Mouse (Mus musculus) hindbrain, postnatal 0 days (tissue): Measurements from ENCODE around the gene Rbm6. TPM values are rescaled to one million over a fixed set of nuclear protein-coding genes. Genes with fewer than 3 reads are reported as not detected.

Experiments
- ATAC-seq: fragments of 200-750 bp; cut with Nextera tagmentation; 2 replicates; pipeline ENCODE4 v1.8.0; 2017; ENCODE audit warnings: mild to moderate bottlenecking, moderate TSS enrichment, moderate library complexity
- DNase-seq: peaks from one replicate; pipeline ENCODE4 v3.0.0-alpha.2; 2015; ENCODE audit warnings: low spot score
- H3K27ac ChIP-seq: fragments of 300-500 bp; sonication (generic); 2 replicates; pipeline ENCODE4 v1.5.1; 2014; ENCODE audit warnings: mild to moderate bottlenecking
- H3K27me3 ChIP-seq: fragments of 300-500 bp; sonication (generic); 2 replicates; pipeline ENCODE4 v1.6.1; 2014; ENCODE audit warnings: low read length, mixed read lengths; ENCODE audit not compliant: insufficient read depth
- H3K36me3 ChIP-seq: fragments of 300-500 bp; sonication (generic); 2 replicates; pipeline ENCODE4 v1.6.1; 2014; ENCODE audit warnings: low read length, mixed read lengths; ENCODE audit not compliant: insufficient read depth
- H3K4me1 ChIP-seq: fragments of 300-500 bp; sonication (generic); 2 replicates; pipeline ENCODE4 v1.6.1; 2014; ENCODE audit warnings: antibody characterized with exemption, low read length, mixed read lengths; ENCODE audit not compliant: insufficient read depth
- H3K4me2 ChIP-seq: fragments of 300-500 bp; sonication (generic); 2 replicates; pipeline ENCODE4 v1.6.1; 2014; ENCODE audit warnings: low read depth, mild to moderate bottlenecking, low read length, moderate library complexity, mixed read lengths
- H3K4me3 ChIP-seq: fragments of 300-500 bp; sonication (generic); 2 replicates; pipeline ENCODE4 v1.5.1; 2014; ENCODE audit warnings: low read length
- H3K9ac ChIP-seq: fragments of 300-500 bp; sonication (generic); replicated peaks from 2 replicates; pipeline ENCODE4 v1.6.1; 2014; ENCODE audit warnings: mild to moderate bottlenecking, low read length, moderate library complexity, mixed read lengths
- H3K9me3 ChIP-seq: fragments of 300-500 bp; sonication (generic); 2 replicates; pipeline ENCODE4 v1.6.1; 2016; ENCODE audit warnings: low read length, mixed read lengths
- CTCF ChIP-seq: IDR thresholded peaks from 2 replicates; pipeline ENCODE4 v1.5.1; 2016; ENCODE audit warnings: antibody characterized with exemption, control low read depth, low read depth
- WGBS: fragments of 180-500 bp; shearing (Covaris S2); extraction: QIAGEN DNeasy Blood & Tissue Kit; methylation state at CpG from one replicate; pipeline ENCODE4 v1.1.7; 2014; 5-methylcytosine and 5-hydroxymethylcytosine counted together
- polyA plus RNA-seq: library from polyadenylated mRNA; unstranded; fragments of >200 nt; fragmentation: Nextera tagmentation; extraction: Ambion mirVana; gene quantifications from 2 replicates; pipeline ENCODE4 v1.2.1, GENCODE M21; 2015
- total RNA-seq: library from RNA; depleted of rRNA; stranded (reverse); fragments of >200 nt; gene quantifications from 2 replicates; pipeline ENCODE4 v1.2.3, GENCODE M21; 2014; rRNA removed

Rbm6 gene
- total RNA-seq (58.4 and 62.3 TPM in 2 replicates), polyA plus RNA-seq (55.0 and 57.2 TPM in 2 replicates)

- no peaks in the 10 kb centered on the region for H3K9me3 ChIP-seq
- peak within 1 kb of the TSS; percentile 98 for H3K9ac ChIP-seq
- ATAC-seq (no peak), DNase-seq (no peak)
- peak within 1 kb of the TSS; percentile 97 for H3K27ac ChIP-seq
- WGBS = 8% methylated on average over 14 of the region's 14 CpGs
- peaks cover 9% of the 10 kb centered on the region for H3K4me1 ChIP-seq
- no peaks in the 10 kb centered on the region for H3K27me3 ChIP-seq
- peak within 1 kb of the TSS; percentile 91 for H3K4me2 ChIP-seq
- no peak for TF ChIP-seq CTCF
- H3K4me3 ChIP-seq = peak within 1 kb of the TSS; percentile 100
- no peaks in the 10 kb centered on the region for H3K36me3 ChIP-seq
Observed at GRCm38 (mm10) chr9:107873137-107873536, at the start of gene Rbm6. Gene Rbm6 (minus strand): TSS chr9:107873237.

DNA sequence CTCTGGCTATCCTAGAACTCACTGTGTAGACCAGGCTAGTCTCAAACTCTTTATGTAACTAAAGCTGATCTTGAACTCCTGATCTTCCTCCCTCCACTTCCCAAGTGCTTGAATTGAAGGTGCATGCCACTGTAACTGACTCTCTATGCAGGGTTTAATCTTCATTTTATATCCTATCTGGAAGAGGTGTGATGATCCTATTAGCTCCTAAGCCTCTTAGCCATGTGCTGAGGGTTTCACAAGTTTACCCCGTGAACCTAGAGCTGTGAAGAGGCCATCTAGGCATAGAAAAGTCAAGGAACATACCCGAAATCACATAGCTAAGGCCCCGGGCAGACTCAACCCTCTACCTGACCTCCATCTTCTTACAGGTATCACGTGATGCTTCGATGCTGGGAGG is 46.4 kb upstream of the Rbm6 start:
- WGBS = 80% methylated on average over 5 of the region's 5 CpGs
- Histone ChIP-seq H3K9me3 (no peaks in the 10 kb centered on the region), H3K4me3 (no peak overlapping the region), H3K9ac (no peak overlapping the region), H3K27me3 (no peaks in the 10 kb centered on the region), H3K4me2 (no peak overlapping the region), H3K4me1 (peaks cover 14% of the 10 kb centered on the region), H3K27ac (no peak overlapping the region), H3K36me3 (no peaks in the 10 kb centered on the region)
- ATAC-seq (no peak), DNase-seq (no peak)
- no peak for TF ChIP-seq CTCF

DNA sequence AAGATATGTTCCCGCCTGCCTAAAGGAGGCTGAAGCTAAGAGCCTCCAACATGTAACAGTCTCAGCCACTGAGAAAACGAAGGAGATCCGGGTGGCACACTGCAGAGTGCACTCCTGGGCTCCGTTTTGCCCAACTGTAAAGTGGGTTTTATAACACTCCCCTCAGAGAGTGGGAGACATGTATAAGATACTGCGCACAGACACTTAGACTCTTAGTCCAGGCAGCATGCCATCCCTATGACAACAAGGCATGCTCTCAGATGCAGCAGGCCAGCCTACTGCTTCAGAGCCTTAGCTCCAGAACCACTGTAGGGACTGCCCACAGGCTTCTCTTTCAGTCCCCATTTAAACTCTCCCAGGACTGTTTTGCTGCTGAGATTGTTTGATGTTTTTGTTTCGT is 45.8 kb upstream of the Rbm6 start:
- Histone ChIP-seq H3K9ac (no peak overlapping the region), H3K4me3 (no peak overlapping the region), H3K4me2 (no peak overlapping the region), H3K27me3 (no peaks in the 10 kb centered on the region), H3K27ac (no peak overlapping the region), H3K36me3 (no peaks in the 10 kb centered on the region), H3K4me1 (peaks cover 13% of the 10 kb centered on the region), H3K9me3 (no peaks in the 10 kb centered on the region)
- no peak for TF ChIP-seq CTCF
- no peak for DNase-seq
- ATAC-seq = no peak
- WGBS = 81% methylated on average over 6 of the region's 6 CpGs

GRCm38 (mm10) chr9:107917895-107918608 is 45.0 kb upstream of the Rbm6 start:
- DNase-seq = peak; percentile 76
- H3K4me1 ChIP-seq = peaks cover 8% of the 10 kb centered on the region
- H3K9me3 ChIP-seq = no peaks in the 10 kb centered on the region
- peak; percentile 41 for ATAC-seq
- H3K27ac ChIP-seq = no peak overlapping the region
- no peak overlapping the region for H3K9ac ChIP-seq
- H3K27me3 ChIP-seq = no peaks in the 10 kb centered on the region
- 21% methylated on average over 13 of the region's 13 CpGs for WGBS
- no peak overlapping the region; the same call in 1 of the 2 replicates for H3K4me2 ChIP-seq
- H3K36me3 ChIP-seq = no peaks in the 10 kb centered on the region
- no peak overlapping the region for H3K4me3 ChIP-seq
- TF ChIP-seq CTCF = no peak

GRCm38 (mm10) chr9:107914764-107915420 is 41.9 kb upstream of the Rbm6 start:
- Histone ChIP-seq H3K4me2 (no peak overlapping the region), H3K4me3 (no peak overlapping the region), H3K9ac (no peak overlapping the region), H3K9me3 (no peaks in the 10 kb centered on the region), H3K4me1 (peaks cover 8% of the 10 kb centered on the region), H3K27ac (no peak overlapping the region), H3K27me3 (no peaks in the 10 kb centered on the region), H3K36me3 (no peaks in the 10 kb centered on the region)
- WGBS = 73% methylated on average over 16 of the region's 16 CpGs
- ATAC-seq (no peak), DNase-seq (no peak)
- no peak for TF ChIP-seq CTCF

- Histone ChIP-seq H3K27me3 (no peaks in the 10 kb centered on the region), H3K36me3 (no peaks in the 10 kb centered on the region), H3K9ac (no peak overlapping the region), H3K4me1 (0 out of 2 replicates have a peak, but pooled peaks cover 3% of the 10 kb centered on the region), H3K27ac (no peak overlapping the region), H3K9me3 (no peaks in the 10 kb centered on the region), H3K4me3 (no peak overlapping the region), H3K4me2 (no peak overlapping the region)
- 89% methylated on average over 15 of the region's 15 CpGs for WGBS
- ATAC-seq (no peak), DNase-seq (no peak)
- no peak for TF ChIP-seq CTCF
Observed at GRCm38 (mm10) chr9:107910025-107910769, 37.2 kb upstream of the Rbm6 start.
